23 mouse cellular contexts compared by ENCODE assay signal in the genomic region with DNA sequence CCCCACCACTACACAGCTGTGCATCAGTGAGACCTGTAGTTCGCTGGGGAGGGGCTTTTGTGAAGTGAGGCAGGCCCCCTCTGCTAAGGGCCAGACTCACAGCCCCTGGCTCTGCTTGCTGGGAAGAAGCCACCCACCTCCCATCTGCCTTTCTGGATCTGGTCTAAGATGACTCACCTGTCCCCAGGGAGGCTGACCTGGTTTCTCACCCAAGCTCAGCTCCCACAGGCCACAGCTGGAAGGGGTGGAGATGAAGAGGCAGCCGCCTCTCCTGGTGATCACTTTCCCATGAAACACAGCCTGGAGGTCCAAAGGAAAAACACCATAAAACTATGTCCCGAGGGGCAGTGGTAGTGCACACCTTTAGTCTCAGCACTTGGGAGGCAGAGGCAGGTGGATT. TPM values are rescaled to one million over a fixed set of nuclear protein-coding genes. Genes with fewer than 3 reads are reported as not detected.
"Had no signal": no experiment of that assay in that cellular context is flagged by ENCODE, and none has a peak within 500 bp of the region (broad histone marks: within the 10 kb centered on the region; RNA-seq: fewer than 3 reads in every experiment).

No protein-coding gene starts in this region.

- H3K4me1 ChIP-seq: stomach, embryonic 15.5 days had no signal

- H3K27ac ChIP-seq: limb, embryonic 13.5 days; liver, embryonic 12.5 days; liver, embryonic 15.5 days; lung, embryonic 15.5 days; midbrain, embryonic 12.5 days; neural tube, embryonic 13.5 days; stomach, embryonic 15.5 days had no signal

- H3K4me2 ChIP-seq: limb, embryonic 13.5 days; liver, embryonic 12.5 days; liver, embryonic 15.5 days; lung, embryonic 15.5 days; midbrain, embryonic 12.5 days; neural tube, embryonic 13.5 days; stomach, embryonic 15.5 days had no signal

- H3K27me3 ChIP-seq: limb, embryonic 13.5 days; lung, embryonic 15.5 days; stomach, embryonic 15.5 days had no signal

- ATAC-seq: liver, embryonic 12.5 days; midbrain, embryonic 16.5 days had no signal

- H3K4me3 ChIP-seq: limb, embryonic 10.5 days; limb, embryonic 13.5 days; liver, embryonic 12.5 days; liver, embryonic 15.5 days; lung, embryonic 15.5 days; midbrain, embryonic 12.5 days; myocyte; neural tube, embryonic 13.5 days; stomach, embryonic 15.5 days had no signal

- H3K9ac ChIP-seq: liver, embryonic 12.5 days; liver, embryonic 15.5 days; lung, embryonic 15.5 days; midbrain, embryonic 12.5 days; neural tube, embryonic 13.5 days; stomach, embryonic 15.5 days had no signal

- H3K9me3 ChIP-seq: limb, embryonic 10.5 days; limb, embryonic 13.5 days; liver, embryonic 12.5 days; liver, embryonic 15.5 days; lung, embryonic 15.5 days; midbrain, embryonic 12.5 days; neural tube, embryonic 13.5 days; stomach, embryonic 15.5 days had no signal

- H3K36me3 ChIP-seq: limb, embryonic 10.5 days; limb, embryonic 13.5 days; liver, embryonic 12.5 days; liver, embryonic 15.5 days; lung, embryonic 15.5 days; midbrain, embryonic 12.5 days; neural tube, embryonic 13.5 days; stomach, embryonic 15.5 days had no signal

- DNase-seq: kidney, adult 9 months; kidney, postnatal 14 days; kidney, postnatal 4 days; liver; lung, adult 18-20 months; lung, postnatal 10 days; lung, postnatal 36 days; retina, postnatal 1 day; right cerebral cortex, postnatal 25 days; spleen, adult 18-20 months; thymus, postnatal 36 days had no signal

RNA-seq across cellular contexts. Expression of a gene that starts 18.4 kb away (rescaled TPM):
- total RNA-seq: monocyte, adult 5-6 weeks; neutrophil, adult 5-6 weeks had no signal
